Mouse (Mus musculus) ES-Bruce4 (cell line): ENCODE measurements at regions not wholly inside any gene's neighbourhood (a gene's known extent, or its start where the extent isn't known, plus 50 kb on each side); places are given as distances from the start of the nearest gene placed in this dataset.

Source experiments
- EP300 ChIP-seq: IDR thresholded peaks from 2 replicates; pipeline ENCODE4 v1.6.1; 2011; ENCODE audit warnings: low read depth, low read length; ENCODE audit not compliant: insufficient read depth
- POLR2A ChIP-seq: IDR thresholded peaks from one replicate; pipeline ENCODE4 v1.8.1; 2011; ENCODE audit warnings: low read length; ENCODE audit not compliant: insufficient read depth

GRCm38 (mm10) chr2:115088421-115089120 lies 433.8 kb upstream of the Dph6 start:
- TF ChIP-seq EP300 (no peak), POLR2A (no peak)
